Mouse (Mus musculus) testis, adult 2 months (tissue): ENCODE data around the gene Amigo2.

Experiments used
- CTCF ChIP-seq: fragments of 200-500 bp; IDR thresholded peaks from 2 replicates; pipeline ENCODE4 v1.5.1; 2012; ENCODE audit warnings: low read depth, mild to moderate bottlenecking, inconsistent platforms, low read length, moderate library complexity; ENCODE audit not compliant: control insufficient read depth, insufficient read depth, insufficient replicate concordance
- POLR2A ChIP-seq: fragments of 200-500 bp; IDR thresholded peaks from 2 replicates; pipeline ENCODE4 v1.6.1; 2012; ENCODE audit warnings: low read depth, mild to moderate bottlenecking, inconsistent platforms, low read length, moderate library complexity; ENCODE audit not compliant: control insufficient read depth

GRCm38 (mm10) chr15:97234076-97234475, 13.0 kb downstream of the Amigo2 start:
- TF ChIP-seq POLR2A (no peak), CTCF (no peak)
